Mouse (Mus musculus) thymus, adult 2 months (tissue): Measurements from ENCODE around the gene Try4.

ENCODE experiments used
- CTCF ChIP-seq: fragments of 200-500 bp; IDR thresholded peaks from 2 replicates; pipeline ENCODE4 v1.5.1; 2012; ENCODE audit warnings: mild to moderate bottlenecking, control low read depth, low read length, moderate library complexity, borderline replicate concordance; ENCODE audit not compliant: control insufficient read depth, poor library complexity, insufficient read depth; ENCODE audit errors: extremely low read depth
- POLR2A ChIP-seq: fragments of 200-500 bp; IDR thresholded peaks from 2 replicates; pipeline ENCODE4 v1.6.1; 2012; ENCODE audit warnings: mild to moderate bottlenecking, low read length, control low read depth, moderate library complexity; ENCODE audit not compliant: control insufficient read depth, poor library complexity, insufficient read depth; ENCODE audit errors: extremely low read depth

DNA sequence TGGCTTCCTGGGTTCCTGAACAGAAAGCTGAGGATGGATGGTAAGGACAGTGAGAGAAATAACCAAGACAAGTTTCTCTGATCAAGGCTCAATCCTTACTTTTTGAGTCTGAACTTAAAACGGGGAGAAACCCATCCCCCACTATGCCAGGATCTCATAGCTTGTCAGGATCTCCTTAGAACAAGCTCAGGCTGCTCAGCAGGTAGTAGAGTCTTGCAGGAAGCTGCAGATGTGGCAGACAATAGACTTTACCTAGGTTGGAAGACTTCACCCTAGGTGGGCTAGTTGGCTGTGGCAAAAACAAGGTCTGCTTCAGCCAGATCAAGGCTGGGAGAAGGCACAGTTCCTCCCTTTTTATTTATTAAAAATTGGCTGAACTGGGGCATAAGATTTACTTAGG is 3.8 kb upstream of the Try4 start:
- no peak for TF ChIP-seq CTCF
- no peak for TF ChIP-seq POLR2A
